Mouse (Mus musculus): ENCODE data around the gene Ptgfrn.

The Ptgfrn gene

GRCm38 (mm10) chr3:101080925-101081324 is 29.2 kb downstream of the Ptgfrn start:
- no peak for DNase-seq (ENCODE audit: low read depth in 2 of 2, low spot score in 2 of 2)

- no peak for DNase-seq (ENCODE audit: low read depth in 2 of 2, low spot score in 2 of 2)
Observed at GRCm38 (mm10) chr3:101078344-101078743, 31.7 kb downstream of the Ptgfrn start.

DNA sequence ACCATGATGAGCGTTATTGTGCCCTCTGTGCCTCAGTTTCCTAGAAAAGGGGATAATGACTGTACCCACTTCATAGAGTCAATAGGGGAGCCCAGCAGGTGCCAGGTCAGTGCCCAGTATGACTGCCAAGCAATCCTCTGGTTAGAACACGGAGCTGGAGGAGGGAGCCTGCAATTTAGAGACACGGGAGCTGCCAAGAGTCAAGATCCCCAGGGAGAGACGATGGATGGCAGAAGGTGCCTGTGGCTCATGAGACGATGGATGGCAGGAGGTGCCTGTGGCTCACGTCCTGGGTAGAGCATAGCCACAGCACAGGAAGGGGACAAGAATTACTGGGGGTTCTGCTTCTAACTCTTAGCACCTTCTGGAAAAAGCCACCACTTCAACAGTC is 32.4 kb downstream of the Ptgfrn start:
- DNase-seq (ENCODE audit: low read depth in 2 of 2, low spot score in 2 of 2), result no peak

GRCm38 (mm10) chr3:101076966-101077709 is 32.9 kb downstream of the Ptgfrn start:
- DNase-seq (ENCODE audit: low read depth in 2 of 2, low spot score in 2 of 2), result no peak

GRCm38 (mm10) chr3:101075866-101076265 is 34.2 kb downstream of the Ptgfrn start:
- no peak for DNase-seq (ENCODE audit: low read depth in 2 of 2, low spot score in 2 of 2)

DNA sequence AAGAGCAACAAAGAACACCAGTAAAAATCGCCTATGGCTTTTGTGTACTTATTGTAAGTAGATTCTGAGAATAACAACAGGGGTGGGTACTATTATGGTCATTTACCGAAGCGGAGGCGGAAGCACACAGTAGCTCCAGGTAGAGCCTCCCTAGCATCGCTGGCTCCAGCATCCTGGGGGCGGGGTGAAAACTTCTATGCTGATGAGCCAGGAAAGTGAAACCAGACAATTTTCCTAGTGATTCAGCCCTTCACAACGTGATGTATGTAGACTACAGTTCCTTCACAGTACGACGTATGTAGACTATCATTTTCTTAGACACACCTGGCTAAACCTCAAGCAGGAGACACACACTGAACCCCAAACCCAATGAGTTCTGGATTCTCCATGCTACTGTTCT is 36.7 kb downstream of the Ptgfrn start:
- DNase-seq (ENCODE audit: low read depth in 2 of 2, low spot score in 2 of 2), result no peak

GRCm38 (mm10) chr3:101072506-101073215 is 37.4 kb downstream of the Ptgfrn start:
- DNase-seq (ENCODE audit: low read depth in 2 of 2, low spot score in 2 of 2), result no peak

GRCm38 (mm10) chr3:101071576-101071975 is 38.5 kb downstream of the Ptgfrn start:
- DNase-seq (ENCODE audit: low read depth in 2 of 2, low spot score in 2 of 2), result no peak

- DNase-seq (ENCODE audit: low read depth in 2 of 2, low spot score in 2 of 2), result no peak
Observed at GRCm38 (mm10) chr3:101070796-101071235, 39.3 kb downstream of the Ptgfrn start.

GRCm38 (mm10) chr3:101070230-101070795 is 39.8 kb downstream of the Ptgfrn start:
- DNase-seq (ENCODE audit: low read depth in 2 of 2, low spot score in 2 of 2), result no peak

- DNase-seq (ENCODE audit: low read depth in 2 of 2, low spot score in 2 of 2), result no peak
Observed at GRCm38 (mm10) chr3:101068701-101069100, 41.4 kb downstream of the Ptgfrn start.

GRCm38 (mm10) chr3:101066175-101066574 is 43.9 kb downstream of the Ptgfrn start:
- DNase-seq (ENCODE audit: low read depth in 2 of 2, low spot score in 2 of 2), result peak; percentile 13 to 23

DNA sequence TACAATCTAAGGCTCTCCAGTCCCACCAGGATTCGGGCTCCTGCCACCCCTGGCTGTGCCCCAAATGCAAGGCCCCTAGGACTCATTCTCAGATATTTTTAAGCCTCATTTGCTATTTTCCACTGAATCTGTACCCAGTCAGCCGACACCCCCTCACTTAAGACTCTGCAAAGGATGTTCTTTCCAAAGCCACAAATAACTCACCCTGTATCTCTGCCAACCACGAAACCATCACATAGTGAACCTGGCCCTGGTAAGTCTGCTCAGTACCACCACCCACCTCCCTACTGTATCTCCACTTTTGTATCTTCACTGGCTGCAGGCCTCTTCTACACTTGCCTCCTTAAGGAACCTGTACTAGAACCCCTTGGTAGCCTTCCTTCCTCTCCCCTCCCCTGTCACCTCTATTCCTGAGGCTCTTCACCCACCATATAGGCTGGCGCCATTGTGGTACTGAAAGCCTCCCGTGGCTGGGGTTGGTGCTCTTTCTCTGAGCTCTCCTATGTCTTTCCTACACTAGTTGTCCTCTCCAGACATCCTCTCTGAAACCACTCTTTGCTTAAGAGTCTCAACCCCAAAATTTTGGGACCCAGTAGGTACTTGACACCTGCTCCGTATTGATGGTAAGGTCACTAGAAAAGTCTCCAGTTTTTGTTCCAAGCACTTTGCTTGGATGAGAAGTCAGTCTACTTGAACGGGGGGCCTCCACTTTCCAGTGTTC is 48.1 kb downstream of the Ptgfrn start:
- no peak for DNase-seq (ENCODE audit: low read depth in 2 of 2, low spot score in 2 of 2)

DNA sequence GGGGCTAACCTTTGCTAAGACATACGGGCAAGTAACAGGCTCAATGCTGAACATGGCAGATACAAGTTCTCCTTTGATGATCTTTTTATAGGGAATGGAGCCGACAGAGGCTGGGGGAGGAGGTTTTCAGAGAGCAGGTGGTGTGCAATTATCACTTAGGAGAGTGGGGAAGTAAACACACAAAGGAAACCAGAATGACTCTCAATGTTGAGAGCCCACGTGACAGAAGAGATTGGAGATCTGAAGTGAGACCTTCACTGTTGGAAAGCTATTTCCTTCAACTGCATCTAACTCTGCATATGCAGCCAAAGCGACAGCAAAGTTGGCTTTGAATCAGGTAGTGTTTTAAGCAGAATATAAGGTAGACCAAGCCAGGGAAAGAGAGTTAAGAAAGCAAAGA is 50.9 kb downstream of the Ptgfrn start:
- DNase-seq (ENCODE audit: low read depth in 2 of 2, low spot score in 2 of 2), result no peak

- no peak for DNase-seq (ENCODE audit: low read depth in 2 of 2, low spot score in 2 of 2)
Observed at GRCm38 (mm10) chr3:101058203-101058602, 51.9 kb downstream of the Ptgfrn start.

DNA sequence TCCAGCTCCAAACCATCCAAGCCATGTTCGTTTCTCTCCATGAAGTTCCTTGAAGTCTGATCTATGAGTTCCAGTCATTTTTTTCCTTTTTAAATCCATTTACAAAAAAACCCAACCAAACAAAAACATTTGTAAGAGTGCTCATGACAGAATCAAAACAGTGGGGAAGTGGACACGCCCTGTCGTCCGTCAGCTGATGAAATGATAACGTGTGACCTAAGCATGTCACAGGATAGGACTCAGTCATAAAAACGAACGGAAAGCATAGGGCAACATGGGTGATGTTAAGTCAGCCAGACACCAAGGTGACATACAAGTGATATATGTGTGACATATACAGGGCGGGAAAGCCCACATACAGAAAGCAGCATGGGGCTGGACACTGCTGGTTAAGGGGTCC is 54.9 kb downstream of the Ptgfrn start:
- DNase-seq (ENCODE audit: low read depth in 2 of 2, low spot score in 2 of 2), result no peak

DNA sequence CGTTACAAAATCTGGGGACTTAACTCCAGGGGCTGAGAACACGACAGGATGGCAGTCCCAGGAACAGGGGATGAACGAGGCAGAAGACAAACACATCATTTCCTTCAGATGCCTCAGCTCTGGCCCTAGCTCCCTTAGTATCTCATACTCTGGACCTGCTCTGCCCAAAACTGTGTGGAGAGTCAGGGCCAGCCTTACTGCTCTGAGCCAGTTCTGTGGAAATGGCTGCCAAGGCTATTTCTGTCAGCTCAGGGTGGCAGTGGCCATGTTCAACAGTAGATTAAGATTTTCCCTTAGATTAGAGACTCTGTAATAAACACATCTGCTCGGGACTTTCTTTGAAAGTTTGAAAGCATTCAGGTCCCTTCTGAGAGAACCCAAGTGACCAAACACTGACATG is 58.5 kb downstream of the Ptgfrn start:
- DNase-seq (ENCODE audit: low read depth in 2 of 2, low spot score in 2 of 2), result no peak

DNA sequence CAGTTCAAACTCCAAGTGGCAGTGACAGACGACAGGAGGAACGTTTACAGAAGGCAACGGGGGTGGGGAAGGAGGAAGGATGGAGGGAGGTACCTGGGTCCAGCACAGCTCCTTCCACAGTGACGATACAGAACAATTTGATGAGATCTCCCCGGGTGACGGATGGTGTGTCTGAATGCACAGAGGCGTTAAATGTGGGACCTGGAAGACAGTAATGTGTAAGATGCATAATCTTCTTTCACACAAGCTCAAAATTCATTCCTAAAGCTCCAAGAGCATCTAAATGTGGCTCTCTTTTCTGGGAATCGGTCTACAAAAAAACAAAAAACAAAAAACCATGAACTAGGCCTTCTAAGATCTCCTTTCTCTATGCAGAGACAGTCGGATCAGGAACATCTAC is 60.1 kb downstream of the Ptgfrn start:
- DNase-seq (ENCODE audit: low read depth in 2 of 2, low spot score in 2 of 2), result no peak

- DNase-seq (ENCODE audit: low read depth in 2 of 2, low spot score in 2 of 2), result no peak
Observed at GRCm38 (mm10) chr3:101048781-101049180, 61.3 kb downstream of the Ptgfrn start.

DNA sequence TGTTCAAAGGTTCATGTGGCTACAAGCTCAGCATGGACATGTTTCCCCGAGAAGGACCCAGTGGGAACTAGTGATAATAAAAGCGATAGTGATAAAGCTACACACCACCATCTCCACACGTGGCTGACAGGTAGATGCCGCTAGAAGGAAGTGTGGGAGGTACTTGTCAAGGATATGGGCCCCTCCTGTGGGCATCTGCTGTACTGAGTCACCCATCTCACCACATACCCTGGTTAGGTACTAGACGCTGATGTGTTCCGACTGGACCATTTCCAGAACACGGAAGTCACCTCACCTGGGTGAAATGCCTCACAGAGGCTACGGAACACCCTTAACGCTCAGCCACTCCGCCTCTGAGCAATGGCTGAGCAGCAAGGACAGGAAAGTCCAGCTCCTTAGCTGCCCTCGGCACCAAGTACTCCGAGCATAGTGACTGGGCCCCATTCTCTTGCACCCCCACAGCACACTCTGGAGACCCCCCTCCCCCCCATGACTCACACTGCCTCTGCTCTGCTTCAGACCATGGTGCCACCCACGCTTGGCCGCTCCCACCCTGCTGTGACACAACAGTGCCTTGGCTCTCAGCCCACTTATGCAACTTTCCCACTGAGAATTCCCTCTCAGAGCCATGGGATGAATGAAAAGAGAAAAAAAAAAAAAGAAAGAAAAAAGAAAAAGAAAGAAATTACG is 62.3 kb downstream of the Ptgfrn start:
- no peak for DNase-seq (ENCODE audit: low read depth in 2 of 2, low spot score in 2 of 2)

DNA sequence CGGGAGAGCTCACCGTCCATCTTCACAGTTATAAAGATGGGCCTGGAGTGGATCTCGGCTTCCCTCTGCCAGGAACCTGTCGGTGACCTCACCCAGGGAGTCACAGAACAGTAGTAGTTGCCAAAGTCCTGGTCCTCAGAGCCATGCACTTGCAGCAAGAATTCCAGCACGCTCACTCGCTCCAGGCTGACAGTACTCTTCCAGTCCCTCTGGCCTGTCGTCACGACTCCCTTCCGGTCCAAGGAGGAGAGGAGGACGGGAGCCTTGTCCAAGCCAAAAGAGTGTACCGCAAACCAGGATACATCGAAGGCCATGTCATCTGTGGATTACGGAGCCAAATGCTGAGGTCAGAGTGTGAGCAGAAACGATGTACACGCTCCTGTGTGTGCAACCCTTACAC is 64.6 kb downstream of the Ptgfrn start:
- no peak for DNase-seq (ENCODE audit: low read depth in 2 of 2, low spot score in 2 of 2)
